Mouse (Mus musculus) MEL (cell line): ENCODE measurements around the gene Atg4a.

Experiments
- CTCF ChIP-seq, 3 experiments: IDR thresholded peaks in 2 of 3; conservative IDR thresholded peaks in 1 of 3; 2 replicates each; pipeline ENCODE4 v1.5.1; 2011 to 2012; ENCODE audit warnings: low read length in 3 of 3, low read depth in 2 of 3, mild to moderate bottlenecking in 2 of 3, improper control_type of control experiment in 1 of 3, inconsistent platforms in 1 of 3, mixed read lengths in 1 of 3, moderate library complexity in 1 of 3; ENCODE audit not compliant: control insufficient read depth in 1 of 3, insufficient read depth in 1 of 3, poor library complexity in 1 of 3, severe bottlenecking in 1 of 3
- EP300 ChIP-seq, 2 experiments: IDR thresholded peaks; 2 replicates each; pipeline ENCODE4 v1.6.1; 2011; ENCODE audit warnings: improper control_type of control experiment in 2 of 2, low read length in 2 of 2, low read depth in 1 of 2, mild to moderate bottlenecking in 1 of 2
- HCFC1 ChIP-seq: IDR thresholded peaks from 2 replicates; pipeline ENCODE4 v1.6.1; 2012; ENCODE audit warnings: low read depth, mild to moderate bottlenecking, inconsistent platforms, low read length, improper control_type of control experiment, moderate library complexity
- POLR2A ChIP-seq, 2 experiments: IDR thresholded peaks; 2 replicates each; pipeline ENCODE4 v1.6.1; 2011 to 2012; ENCODE audit warnings: low read length in 2 of 2, mild to moderate bottlenecking in 2 of 2, control low read depth in 1 of 2, improper control_type of control experiment in 1 of 2, low read depth in 1 of 2, moderate library complexity in 1 of 2; ENCODE audit not compliant: control insufficient read depth in 1 of 2, insufficient read depth in 1 of 2, poor library complexity in 1 of 2
- SMC3 ChIP-seq: IDR thresholded peaks from 2 replicates; pipeline ENCODE4 v1.6.1; 2011; ENCODE audit warnings: low read depth, low read length, improper control_type of control experiment

- TF ChIP-seq POLR2A (IDR thresholded peaks at IDR 0.05; ENCODE audit: control insufficient read depth in 1 of 2, insufficient read depth in 1 of 2, low read depth in 1 of 2, low read length in 2 of 2, poor library complexity in 1 of 2) (no peak), CTCF (IDR thresholded peaks at IDR 0.05 in 2 of 3, conservative IDR thresholded peaks at IDR 0.05 in 1 of 3; ENCODE audit: control insufficient read depth in 1 of 3, insufficient read depth in 1 of 3, low read depth in 2 of 3, low read length in 3 of 3, poor library complexity in 1 of 3, severe bottlenecking in 1 of 3) (no peak), HCFC1 (no peak), EP300 (IDR thresholded peaks at IDR 0.05; ENCODE audit: low read depth in 1 of 2, low read length in 2 of 2) (no peak), SMC3 (no peak)
Observed at GRCm38 (mm10) chrX:141149705-141150104, 193.0 kb downstream of the Atg4a start.
